Comparison of ENCODE assay signal across 10 mouse cellular contexts in the genomic region with DNA sequence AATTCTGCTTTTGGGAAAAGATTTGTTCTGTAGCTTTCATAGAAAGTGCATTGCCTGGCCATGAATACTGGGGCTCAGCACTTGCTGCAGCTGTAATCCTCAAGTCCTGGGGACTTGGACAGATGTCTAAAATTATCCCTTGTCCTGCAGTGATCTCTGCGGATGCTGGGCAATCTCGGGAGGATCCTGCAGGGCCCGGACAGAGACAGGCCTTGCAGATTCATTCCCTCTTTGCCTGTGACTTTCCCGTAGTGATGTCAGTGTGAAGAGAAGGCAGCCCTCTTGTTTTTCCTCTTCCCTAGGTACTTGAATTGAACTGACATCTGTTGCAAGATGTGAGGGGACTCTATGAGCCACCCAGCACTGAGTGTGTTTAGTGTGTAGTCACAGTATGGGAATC.
DNase-seq lines count a peak whose midpoint lies in the region; ATAC-seq and TF ChIP-seq lines count a peak whose summit lies in the region.
"Had no signal": no experiment of that assay in that cellular context is flagged by ENCODE, and none has a peak within 500 bp of the region (broad histone marks: within the 10 kb centered on the region; RNA-seq: fewer than 3 reads in every experiment).

No protein-coding gene starts in this region.

- H3K9me3 ChIP-seq in heart, embryonic 12.5 days (replicated peaks): no peaks in the 10 kb centered on the region
- no peaks in the 10 kb centered on the region; the same call in 1 of the 2 replicates for H3K9me3 ChIP-seq in midbrain, embryonic 10.5 days (replicated peaks)
- no peaks in the 10 kb centered on the region for H3K9me3 ChIP-seq in midbrain, embryonic 16.5 days (replicated peaks; ENCODE audit: control insufficient read depth, low read length, poor library complexity, severe bottlenecking)
- no peaks in the 10 kb centered on the region for H3K9me3 ChIP-seq in limb, embryonic 10.5 days (replicated peaks)
- H3K9me3 ChIP-seq in stomach, postnatal 0 days (ENCODE audit: control insufficient read depth, low read length): no peaks in the 10 kb centered on the region

- ATAC-seq in heart, embryonic 12.5 days (ENCODE audit: insufficient number of reproducible peaks, low FRiP score): no peak
- ATAC-seq in midbrain, embryonic 16.5 days: no peak
- ATAC-seq in stomach, postnatal 0 days (ENCODE audit: low FRiP score, low TSS enrichment): no peak
- ATAC-seq: lung, postnatal 0 days had no signal

- H3K27me3 ChIP-seq in heart, embryonic 12.5 days (replicated peaks): no peaks in the 10 kb centered on the region
- H3K27me3 ChIP-seq in midbrain, embryonic 10.5 days (ENCODE audit: low read depth, poor library complexity, severe bottlenecking): no peaks in the 10 kb centered on the region
- H3K27me3 ChIP-seq in midbrain, embryonic 16.5 days (ENCODE audit: control insufficient read depth, insufficient read depth, low read depth, low read length): no peaks in the 10 kb centered on the region
- H3K27me3 ChIP-seq in limb, embryonic 10.5 days (ENCODE audit: low read depth, poor library complexity, severe bottlenecking): no peaks in the 10 kb centered on the region
- H3K27me3 ChIP-seq in stomach, postnatal 0 days (ENCODE audit: control insufficient read depth, insufficient read depth, low read length): no peaks in the 10 kb centered on the region

- peaks cover 27% of the 10 kb centered on the region for H3K36me3 ChIP-seq in heart, embryonic 12.5 days
- H3K36me3 ChIP-seq in midbrain, embryonic 10.5 days: peaks cover 14% of the 10 kb centered on the region
- H3K36me3 ChIP-seq in midbrain, embryonic 16.5 days (ENCODE audit: control insufficient read depth, insufficient read depth, low read length): no peaks in the 10 kb centered on the region
- H3K36me3 ChIP-seq in limb, embryonic 10.5 days: peaks cover 54% of the 10 kb centered on the region
- H3K36me3 ChIP-seq in stomach, postnatal 0 days (ENCODE audit: control insufficient read depth, insufficient read depth, low read length): no peaks in the 10 kb centered on the region

- H3K27ac ChIP-seq in heart, embryonic 12.5 days (ENCODE audit: poor library complexity, severe bottlenecking): peak overlapping the region; percentile 94
- peak overlapping the region; percentile 80 for H3K27ac ChIP-seq in midbrain, embryonic 10.5 days (replicated peaks)
- no peak overlapping the region for H3K27ac ChIP-seq in midbrain, embryonic 16.5 days (ENCODE audit: low read length)
- peak overlapping the region; percentile 61; the same call in 1 of the 2 replicates for H3K27ac ChIP-seq in limb, embryonic 10.5 days
- H3K27ac ChIP-seq in stomach, postnatal 0 days (replicated peaks): peak overlapping the region; percentile 63; the same call in 1 of the 2 replicates

- no peak for TF ChIP-seq CTCF in stomach, postnatal 0 days (IDR thresholded peaks at IDR 0.05; ENCODE audit: low read depth)

- H3K4me3 ChIP-seq in heart, embryonic 12.5 days: no peak overlapping the region
- no peak overlapping the region for H3K4me3 ChIP-seq in midbrain, embryonic 10.5 days
- no peak overlapping the region for H3K4me3 ChIP-seq in midbrain, embryonic 16.5 days (ENCODE audit: low read depth, low read length)
- no peak overlapping the region for H3K4me3 ChIP-seq in limb, embryonic 10.5 days
- H3K4me3 ChIP-seq in stomach, postnatal 0 days (ENCODE audit: low read depth, low read length): no peak overlapping the region

- DNase-seq in heart, adult 8-10 months (ENCODE audit: low spot score): no peak
- no peak for DNase-seq in midbrain, embryonic 10.5 days (ENCODE audit: low spot score)
- DNase-seq in limb, embryonic 10.5 days (ENCODE audit: low spot score): no peak
- DNase-seq in stomach, postnatal 0 days (ENCODE audit: low spot score): no peak
- no peak for DNase-seq in ovary, postnatal 10 days (ENCODE audit: low spot score)
- no peak for DNase-seq in cerebellum, adult 9-11 months
- DNase-seq: gastrocnemius, postnatal 14 days had no signal

- WGBS in heart, embryonic 12.5 days: 28% methylated on average over 4 of the region's 4 CpGs
- WGBS in midbrain, embryonic 10.5 days: 47% methylated on average over 4 of the region's 4 CpGs
- WGBS in midbrain, embryonic 16.5 days: 8% methylated on average over 4 of the region's 4 CpGs
- 29% methylated on average over 4 of the region's 4 CpGs for WGBS in limb, embryonic 10.5 days
- 45% methylated on average over 4 of the region's 4 CpGs for WGBS in stomach, postnatal 0 days

- H3K4me2 ChIP-seq in heart, embryonic 12.5 days: peak overlapping the region; percentile 52
- no peak overlapping the region for H3K4me2 ChIP-seq in midbrain, embryonic 16.5 days (ENCODE audit: low read length)
- H3K4me2 ChIP-seq in stomach, postnatal 0 days (replicated peaks; ENCODE audit: low read depth): no peak overlapping the region

- peaks cover 80% of the 10 kb centered on the region for H3K4me1 ChIP-seq in heart, embryonic 12.5 days (replicated peaks)
- H3K4me1 ChIP-seq in midbrain, embryonic 10.5 days: peaks cover 42% of the 10 kb centered on the region
- peaks cover 12% of the 10 kb centered on the region; the same call in 1 of the 2 replicates for H3K4me1 ChIP-seq in midbrain, embryonic 16.5 days (ENCODE audit: control insufficient read depth, insufficient read depth, low read length)
- peaks cover 65% of the 10 kb centered on the region for H3K4me1 ChIP-seq in limb, embryonic 10.5 days
- peaks cover 15% of the 10 kb centered on the region for H3K4me1 ChIP-seq in stomach, postnatal 0 days (replicated peaks; ENCODE audit: control insufficient read depth, insufficient read depth)

- H3K9ac ChIP-seq in heart, embryonic 12.5 days: peak overlapping the region; percentile 57; the same call in 1 of the 2 replicates
- H3K9ac ChIP-seq in midbrain, embryonic 16.5 days (ENCODE audit: low read depth, low read length): no peak overlapping the region
- H3K9ac ChIP-seq in stomach, postnatal 0 days (ENCODE audit: low read length): no peak overlapping the region

- TF ChIP-seq EP300 in stomach, postnatal 0 days (optimal IDR thresholded peaks at IDR 0.05): no peak
